Mouse (Mus musculus) megakaryocyte, adult 5-6 weeks (primary cell): ENCODE results near the gene Smc1b. TPM values are rescaled to one million over a fixed set of nuclear protein-coding genes. Genes with fewer than 3 reads are reported as not detected.

Source experiments
- ATAC-seq: 2 replicates; pipeline ENCODE4 v1.8.0; 2016; ENCODE audit warnings: mild to moderate bottlenecking, inconsistent platforms; ENCODE audit not compliant: poor library complexity, severe bottlenecking
- total RNA-seq, 2 experiments: library from RNA; stranded (forward) in 1 of 2; stranded (reverse) in 1 of 2; fragments of 153-499, 151-499 nt in 1 of 2; fragments of 221-1000, 200-1000 nt in 1 of 2; gene quantifications; 2 replicates each; pipeline versions ENCODE4 v1.2.3 to v1.2.4; 2015 to 2017

Smc1b gene
- not detected in 2 replicates for total RNA-seq (2015)
- not detected in 2 replicates for total RNA-seq (2017)

DNA sequence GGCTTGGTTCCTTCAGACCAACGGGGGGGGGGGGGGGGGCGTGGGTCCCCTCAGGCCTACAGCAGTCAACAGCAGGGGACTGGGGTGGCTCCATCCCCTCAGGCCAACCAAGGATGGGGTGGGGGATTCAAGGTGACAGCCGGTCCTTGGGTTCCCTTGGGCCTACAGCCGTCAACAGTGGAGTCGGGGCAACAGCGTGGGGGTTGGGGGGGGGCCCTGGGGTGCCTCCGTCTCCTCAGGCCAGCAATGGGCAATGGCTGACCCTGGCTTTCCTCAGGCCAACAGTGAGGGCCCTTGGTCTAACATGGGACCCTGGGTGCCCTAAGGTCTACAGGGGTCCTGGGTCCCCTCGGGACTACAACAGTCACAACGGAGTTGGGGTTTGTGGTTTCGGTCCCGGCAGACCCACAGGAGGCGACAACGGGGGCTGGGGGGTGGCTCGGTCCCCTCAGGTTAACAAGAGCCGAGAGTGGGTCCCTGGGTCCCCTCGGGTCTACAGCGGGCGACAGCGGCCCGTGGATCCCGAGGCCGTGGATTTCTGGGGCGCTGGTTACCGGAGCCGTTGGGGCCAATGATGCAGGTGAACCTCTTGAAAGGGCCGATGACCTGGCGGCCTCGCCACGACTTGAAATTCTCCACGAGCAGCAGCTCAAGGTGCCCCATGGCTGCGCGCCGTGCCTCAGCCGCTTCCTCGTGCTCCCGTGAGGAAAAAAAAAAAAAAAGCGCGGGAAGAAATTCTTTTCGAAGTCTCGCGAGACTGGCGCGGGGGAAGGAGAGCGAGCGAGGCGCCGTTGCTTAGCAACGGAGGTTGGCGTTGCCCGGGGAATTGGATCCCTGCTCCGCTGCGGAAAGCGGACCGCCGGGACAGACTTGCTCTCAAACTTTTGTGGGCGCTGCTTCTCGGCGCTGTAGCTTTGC is at the start of gene Smc1b, which contains the start of gene Ribc2:
Gene Smc1b (minus strand): TSS at position 690 of the 918 bp plus-strand sequence.
Gene Ribc2 (plus strand): TSS at position 804 of the 918 bp plus-strand sequence.
- ATAC-seq, result no peak

DNA sequence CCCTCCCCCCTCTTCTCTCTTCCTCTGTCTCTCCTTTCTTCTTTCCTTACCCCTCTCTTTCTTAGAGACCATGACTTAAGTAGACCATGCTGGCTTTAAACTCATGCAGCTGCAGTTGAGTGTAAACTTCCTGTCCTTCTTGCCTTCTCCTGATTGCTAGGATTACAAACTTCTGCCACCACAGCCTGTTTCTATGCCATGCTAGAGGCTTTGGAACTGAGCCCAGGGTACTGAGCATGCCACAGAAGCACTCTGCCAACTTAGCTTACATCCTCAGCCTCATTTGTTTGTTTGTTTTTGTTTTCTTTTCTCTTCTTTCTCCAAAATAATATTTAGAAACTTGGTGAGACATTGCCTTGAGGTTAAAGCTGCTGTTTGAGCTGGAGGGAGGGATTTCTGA is 48.6 kb upstream of the Smc1b start:
- no peak for ATAC-seq

DNA sequence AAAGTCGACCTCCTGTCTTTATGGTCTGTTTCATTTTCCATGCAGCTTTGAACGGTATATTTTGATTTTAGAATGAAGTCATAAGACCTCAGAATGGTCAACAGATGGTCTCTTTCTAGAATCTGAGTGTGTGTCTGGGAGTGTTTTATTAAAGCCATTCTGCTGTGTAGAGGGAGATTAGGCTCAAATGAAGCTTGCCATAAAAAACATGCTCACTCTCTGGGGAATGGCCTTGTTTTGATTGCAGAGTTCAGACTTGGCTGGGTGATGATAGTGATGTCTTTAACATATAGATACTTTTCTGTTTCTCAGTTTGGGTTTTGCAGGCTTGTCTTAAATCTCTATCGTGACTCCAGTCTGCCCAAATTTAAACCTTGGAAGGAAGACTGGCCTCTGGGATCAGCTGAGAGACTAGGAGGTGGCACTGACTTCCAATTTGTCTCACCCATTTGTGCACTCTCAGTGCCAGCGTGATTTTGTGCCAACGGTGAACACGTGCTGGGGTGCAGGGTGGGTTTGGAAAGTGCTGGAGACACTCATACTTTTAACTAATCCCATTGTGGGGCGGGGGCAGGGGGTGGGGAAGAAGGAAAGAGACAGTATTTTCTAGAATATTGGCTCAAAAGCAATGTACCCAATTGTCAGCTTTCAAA is 47.9 kb upstream of the Smc1b start:
- ATAC-seq, result no peak

DNA sequence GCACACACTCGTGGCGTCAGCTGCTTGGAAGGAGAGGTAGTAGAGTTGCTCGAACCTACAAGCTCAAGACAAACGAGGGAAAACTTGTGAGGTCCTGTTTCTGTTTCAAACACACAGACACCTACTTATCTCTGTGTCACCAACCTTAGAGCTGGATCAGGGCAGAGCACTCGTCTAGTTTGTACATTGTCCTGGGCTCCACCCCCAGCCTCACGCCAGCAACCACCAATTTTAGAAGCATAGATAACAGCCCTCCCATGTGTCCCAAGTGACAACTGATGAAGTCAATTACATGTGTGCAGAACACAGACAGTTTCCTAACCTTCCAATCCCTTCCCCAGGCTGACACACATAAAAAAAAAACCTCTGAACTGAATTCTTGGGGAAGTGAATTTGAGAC is 46.4 kb upstream of the Smc1b start:
- ATAC-seq, result no peak

DNA sequence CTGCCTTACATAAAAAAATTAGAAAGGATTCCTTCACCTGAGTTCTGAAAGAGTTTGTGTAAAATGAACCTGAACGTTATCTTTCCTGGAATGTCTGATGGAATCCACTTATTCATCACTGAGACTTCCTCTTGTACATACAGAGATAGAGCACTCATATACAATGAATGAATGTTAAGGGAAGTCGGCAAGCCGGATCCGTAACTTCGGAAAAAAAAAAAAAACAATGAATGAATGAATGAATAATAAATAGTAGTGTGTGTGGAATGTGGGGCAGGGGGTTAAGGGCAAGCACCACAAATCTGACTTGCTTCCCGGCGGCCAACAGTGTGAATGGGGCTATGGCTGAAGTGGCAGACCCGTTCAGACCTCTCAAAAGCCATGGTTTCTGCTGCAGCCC is 45.8 kb upstream of the Smc1b start:
- ATAC-seq, result no peak

DNA sequence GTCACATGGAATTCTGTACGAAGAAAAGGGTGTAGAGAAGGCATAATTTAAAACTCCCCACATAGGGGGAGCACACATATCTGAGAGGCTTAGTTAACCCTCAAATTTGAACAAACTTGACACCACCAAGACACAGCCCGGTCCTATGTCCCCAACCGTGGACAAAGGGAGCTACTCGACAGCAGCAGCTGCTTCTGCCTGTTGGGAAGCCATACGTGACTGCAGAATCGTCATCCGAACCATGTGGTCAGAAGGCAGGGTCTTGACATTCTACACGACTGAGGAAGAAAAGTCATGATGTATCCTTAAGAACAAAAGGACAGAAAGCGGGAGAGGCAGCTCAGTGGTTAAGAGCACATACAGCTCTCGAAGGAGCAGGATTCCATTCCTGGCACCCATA is 42.3 kb upstream of the Smc1b start:
- ATAC-seq, result no peak

DNA sequence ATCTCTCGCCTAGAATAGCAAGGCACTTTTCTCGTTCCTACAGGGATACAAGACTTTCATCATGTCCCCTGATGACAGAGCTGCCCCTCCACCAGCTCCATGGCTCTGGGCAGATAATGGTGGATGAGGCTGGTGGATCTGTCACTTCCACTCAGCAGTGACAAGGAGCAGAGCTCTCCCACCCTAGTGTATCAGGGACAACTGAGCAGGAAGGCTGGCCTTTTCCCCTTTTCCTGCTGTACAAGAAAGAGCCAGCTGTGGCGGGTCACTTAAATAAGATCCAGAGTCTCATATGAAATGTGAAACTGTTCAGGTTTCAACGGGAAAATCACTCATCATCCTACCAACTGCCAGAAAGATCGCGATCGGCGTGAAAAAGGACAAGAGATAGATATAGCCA is 41.7 kb upstream of the Smc1b start:
- ATAC-seq, result no peak

DNA sequence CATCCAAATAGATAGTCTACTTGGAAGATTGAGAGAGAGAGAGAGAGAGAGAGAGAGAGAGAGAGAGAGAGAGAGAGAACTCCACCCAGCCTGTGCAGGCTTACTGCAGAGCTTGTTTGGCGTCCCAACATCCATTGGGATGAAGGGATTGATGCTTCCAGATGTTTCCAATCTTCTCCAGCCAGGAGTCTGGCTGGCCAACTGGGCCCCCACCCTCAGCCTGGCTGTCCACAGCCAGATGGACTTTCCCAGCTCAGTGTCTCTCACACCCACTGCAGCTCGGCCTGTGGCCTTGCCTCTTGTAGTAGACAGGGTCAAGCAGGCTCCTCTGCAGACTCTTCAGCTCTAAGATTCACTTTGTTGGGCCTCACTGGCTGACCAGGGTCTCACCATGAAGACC is 40.3 kb upstream of the Smc1b start:
- ATAC-seq, result no peak

DNA sequence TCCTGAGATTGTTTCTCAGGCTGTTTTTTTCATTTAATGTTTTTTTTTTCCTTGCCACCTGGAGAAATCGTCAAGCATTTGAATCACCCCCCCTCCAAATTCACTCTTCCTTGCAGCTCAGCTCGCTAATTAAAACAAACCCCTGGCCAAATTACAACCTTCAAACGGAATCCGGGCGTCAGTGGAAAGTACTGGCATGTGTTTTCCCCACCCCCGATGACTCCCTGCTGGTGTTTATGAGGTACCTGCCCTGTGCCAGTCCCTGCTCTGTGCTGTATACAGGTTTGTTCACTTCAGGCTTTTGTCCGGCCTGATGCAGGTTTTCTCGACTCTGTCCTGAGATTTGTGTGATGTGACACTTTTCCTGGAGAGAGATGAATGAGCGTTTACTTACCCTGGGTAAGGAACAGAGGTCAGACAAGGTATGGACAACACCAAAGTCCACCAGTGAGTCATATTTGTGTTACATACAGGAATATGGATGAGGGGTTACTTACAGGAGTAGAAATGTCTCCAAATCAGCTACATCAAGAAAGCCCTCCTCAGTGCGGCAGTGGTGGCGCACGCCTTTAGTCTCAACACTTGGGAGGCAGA is 35.4 kb upstream of the Smc1b start:
- ATAC-seq, result no peak

DNA sequence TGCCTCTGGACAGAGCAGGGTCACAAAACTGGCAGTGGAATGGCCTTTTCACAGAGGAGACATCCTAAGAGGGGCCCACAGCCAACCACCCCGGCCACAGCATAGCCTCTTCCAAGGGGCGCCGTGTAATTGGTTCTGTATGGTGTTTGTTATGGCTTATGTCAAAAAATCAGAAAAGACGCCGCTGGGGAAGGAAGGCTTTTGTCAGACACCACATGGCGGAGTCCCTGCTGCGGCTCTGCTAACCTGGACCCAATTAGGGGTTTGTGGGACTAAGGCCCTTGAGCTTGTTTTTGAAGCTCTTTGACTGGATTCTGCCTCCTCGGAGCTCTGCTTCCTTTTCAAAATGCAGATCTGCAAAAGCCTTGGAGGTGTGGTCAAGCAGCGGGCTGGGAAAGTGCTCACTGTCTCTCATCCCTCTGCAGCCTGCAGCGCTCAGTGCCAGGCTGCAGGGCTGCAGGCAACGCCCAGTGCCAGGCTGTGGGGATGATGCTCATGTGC is 34.7 kb upstream of the Smc1b start:
- no peak for ATAC-seq

DNA sequence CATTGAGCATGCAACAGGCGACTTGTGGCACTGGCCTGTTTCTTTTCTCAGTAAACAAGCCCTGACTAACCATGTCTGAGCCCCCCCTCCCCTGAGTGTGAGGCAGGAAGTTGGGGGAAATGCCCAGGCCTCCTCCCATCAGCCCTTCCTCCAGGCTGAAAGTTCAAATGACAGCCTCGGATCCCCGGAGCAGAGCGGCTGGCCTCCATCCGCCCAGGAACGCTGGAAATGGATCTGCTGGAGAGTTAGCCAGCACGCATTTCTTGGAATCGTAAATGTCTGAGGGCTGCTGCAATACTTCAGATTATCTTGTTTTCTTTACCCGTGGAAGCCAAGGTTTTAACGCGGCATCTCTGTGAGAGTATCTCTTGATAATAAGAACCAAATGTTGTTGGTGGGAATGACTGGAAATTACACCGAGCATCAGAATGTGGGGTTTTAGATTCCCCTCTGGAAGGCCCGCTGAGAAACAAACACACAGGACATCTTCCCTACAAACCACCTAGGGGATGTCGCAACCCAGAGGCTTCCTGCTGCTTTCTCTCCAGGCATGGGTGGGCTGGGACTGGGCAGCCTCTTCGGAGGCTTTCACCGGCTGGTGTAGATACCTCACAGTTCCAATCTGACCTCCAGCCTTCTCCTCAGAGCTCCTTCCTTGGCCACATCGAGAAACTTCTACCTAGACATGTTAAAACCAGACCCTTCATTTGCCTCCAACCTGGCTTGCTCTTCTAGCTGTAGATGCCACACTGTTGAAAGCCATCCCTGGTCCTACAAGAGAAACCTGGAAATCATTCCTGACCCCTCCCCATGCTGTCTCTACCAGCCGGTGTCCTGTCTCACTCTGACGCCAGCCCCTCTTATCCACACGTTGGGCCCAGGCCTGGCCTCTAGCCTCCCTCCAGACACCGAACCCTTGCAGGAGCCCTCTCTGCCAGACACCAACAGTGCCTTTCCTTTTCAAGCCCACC is 31.2 kb upstream of the Smc1b start:
- ATAC-seq, result no peak

DNA sequence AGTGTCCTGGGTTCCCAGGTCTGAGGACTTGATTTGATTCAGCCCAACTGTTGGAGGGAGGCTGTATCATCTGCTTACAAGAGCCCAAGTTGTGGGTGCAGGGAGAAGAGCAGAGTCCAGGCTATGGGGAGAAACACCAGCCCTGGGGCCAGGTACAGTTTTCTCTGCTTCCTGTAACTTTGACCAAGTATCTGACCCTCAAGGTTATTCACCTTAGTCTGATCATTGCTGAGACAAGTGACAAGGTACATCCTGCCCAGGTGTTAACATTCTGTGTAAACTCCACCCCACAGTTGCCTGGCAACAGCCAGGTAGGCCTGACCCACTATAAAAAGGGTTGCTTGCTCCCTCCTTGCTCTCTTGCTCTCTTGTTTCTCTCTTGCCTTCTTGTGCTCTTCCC is 29.7 kb upstream of the Smc1b start:
- ATAC-seq, result no peak

DNA sequence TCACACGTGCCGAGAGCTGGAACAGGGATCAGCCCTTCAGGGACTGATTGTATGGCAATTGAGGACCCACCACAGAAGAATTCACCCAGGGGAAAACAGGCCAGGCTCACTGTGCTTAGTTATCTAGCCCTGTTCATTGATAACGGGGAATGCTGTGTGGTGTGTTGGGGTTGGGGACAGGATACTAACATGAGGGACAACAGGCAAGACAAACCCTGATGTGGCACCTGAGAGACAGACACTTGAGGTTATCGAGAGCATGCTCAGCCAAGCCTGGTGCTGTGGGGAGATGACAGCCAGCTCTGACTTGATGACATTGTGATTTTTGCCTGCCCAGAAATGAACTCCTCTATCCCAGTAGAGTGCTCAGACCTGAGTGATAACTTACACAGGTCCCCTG is 24.4 kb upstream of the Smc1b start:
- no peak for ATAC-seq

DNA sequence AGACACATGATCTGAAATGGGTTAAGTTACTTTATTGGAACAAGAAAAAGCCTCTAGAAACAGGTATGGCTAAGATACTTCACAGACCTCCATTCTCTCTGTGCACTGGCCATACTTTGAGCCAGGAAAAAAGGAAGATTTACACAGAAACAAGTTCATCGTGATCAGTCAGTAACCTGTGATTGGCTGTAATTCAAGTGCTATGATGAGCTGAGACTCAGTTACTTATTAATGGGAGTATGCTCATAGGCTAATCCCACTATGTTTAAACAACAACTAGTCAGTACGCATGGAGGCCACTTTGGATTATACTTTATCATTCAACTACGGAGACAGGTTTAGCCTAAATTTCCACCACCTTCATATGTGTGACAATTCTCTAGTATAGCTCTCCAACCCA is 22.3 kb upstream of the Smc1b start:
- ATAC-seq, result no peak

DNA sequence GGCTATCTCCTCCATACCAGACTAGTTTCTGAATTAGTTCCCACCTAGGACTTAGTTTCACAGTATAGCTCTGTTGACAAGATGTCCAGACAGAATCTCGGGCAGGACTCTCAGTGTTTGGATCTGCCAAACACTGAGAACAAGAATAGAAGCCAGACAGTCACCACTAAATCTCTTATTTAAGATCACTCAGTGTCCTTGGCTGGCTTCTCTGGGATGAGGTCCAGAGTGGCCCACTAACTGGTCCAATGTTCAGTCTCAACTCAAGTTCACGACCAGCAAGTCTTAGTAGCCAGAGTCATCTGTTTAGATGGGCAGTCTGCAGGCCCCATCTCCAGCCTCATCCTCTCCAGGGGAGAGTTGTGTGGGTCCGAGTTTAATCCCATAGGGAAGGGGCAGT is 20.8 kb upstream of the Smc1b start:
- no peak for ATAC-seq

DNA sequence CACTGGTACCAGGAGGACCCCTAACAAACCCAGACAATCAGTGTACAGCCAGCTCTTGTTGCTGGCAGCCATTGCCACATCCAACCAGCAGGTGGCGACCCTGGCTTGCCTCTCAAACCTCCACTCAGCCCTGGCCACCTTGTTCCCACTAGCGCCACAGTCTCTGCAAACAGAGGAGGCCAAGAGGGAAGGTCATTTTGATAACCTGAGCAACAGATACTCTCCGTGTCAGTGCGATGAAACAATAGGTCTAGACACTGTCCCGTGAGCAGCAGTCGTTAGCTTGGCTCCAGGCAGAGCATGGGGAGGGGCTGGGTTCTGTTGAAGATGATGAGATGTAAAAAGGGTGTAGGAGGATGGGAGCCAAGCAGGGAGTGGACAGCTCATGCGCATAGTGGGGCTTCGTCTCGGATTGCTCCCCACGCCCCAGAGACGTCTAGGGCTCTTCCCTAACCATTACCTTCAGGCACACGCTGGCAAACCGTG is 19.7 kb upstream of the Smc1b start:
- peak; percentile 62; the same call in 1 of the 2 replicates for ATAC-seq

DNA sequence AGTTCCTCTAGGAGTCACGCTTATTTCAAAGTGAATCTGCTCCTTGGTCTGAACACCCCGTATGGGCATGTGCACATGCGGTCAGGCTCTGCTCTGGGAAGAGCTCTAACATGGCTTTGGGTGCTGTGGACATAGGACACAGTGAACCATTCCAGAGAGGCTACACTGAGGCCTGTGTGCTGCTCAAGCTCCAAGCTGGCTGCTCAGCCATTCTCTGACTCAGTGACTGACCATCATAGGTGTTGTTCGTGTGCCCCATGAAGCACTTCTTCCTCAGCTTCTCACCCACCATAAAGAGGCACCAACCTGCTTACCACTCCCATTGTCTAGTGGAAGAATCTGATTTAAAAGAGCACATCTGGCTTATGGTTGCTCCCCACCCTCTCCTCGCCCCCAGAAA is 12.5 kb upstream of the Smc1b start:
- no peak for ATAC-seq

DNA sequence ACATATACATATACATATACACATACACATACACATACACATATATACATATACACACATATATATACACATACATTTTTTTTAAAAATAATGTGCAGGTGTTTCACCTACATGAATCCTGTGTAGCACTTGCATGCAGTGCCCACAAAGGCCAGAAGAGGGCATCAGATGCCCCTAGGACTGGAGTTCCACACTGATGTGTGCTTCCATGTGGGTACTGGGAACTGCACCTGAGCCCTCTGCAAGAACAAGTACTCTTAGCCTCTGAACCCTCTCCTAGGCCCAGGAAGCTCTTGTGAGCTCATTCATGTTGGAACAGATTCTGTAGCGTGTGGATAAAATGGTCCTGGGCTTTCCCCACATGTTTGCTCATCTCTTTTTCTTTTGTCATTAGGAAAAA is 12.0 kb upstream of the Smc1b start:
- no peak for ATAC-seq

DNA sequence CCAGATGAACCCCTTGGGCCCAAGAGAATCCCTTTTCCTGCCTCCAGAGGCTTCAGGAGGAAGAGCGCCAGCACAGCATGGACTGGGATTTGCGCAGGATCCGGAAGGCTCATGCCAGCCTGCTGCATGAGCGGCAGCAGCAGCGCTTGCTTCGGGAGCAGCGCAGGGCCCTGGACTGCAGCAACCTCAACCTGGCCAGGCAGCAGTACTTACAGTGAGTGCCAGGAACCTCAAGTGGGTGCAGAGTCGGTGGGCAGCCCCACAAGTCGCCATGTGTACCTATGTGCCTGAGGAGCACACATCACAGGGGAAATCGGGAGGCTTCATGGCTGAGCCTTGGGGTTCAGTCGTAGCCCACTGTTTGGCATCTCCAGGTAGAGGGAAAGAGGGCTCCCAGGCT is 11.4 kb upstream of the Smc1b start:
- ATAC-seq, result no peak

DNA sequence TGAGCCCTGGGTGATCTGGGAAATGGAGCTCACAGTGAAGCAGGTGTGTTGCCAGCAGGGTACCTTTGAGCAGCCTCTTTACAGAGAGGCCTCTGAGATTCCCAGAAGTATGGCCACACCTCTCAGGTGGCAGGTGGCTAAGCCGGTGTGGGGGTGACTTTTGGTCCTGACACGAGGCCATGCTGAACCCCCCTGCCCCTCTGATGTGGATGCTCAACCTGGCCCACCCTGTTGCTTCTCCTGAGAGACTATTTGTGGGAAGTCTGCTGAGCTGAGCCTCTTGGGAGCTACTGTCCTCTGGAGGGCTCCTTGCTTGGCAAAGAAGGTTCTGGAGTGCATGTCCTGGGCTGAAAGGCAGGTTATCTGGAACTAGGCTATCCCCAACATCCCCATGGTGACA is 10.7 kb upstream of the Smc1b start:
- ATAC-seq, result no peak
